Mouse (Mus musculus) left cerebral cortex, adult 2 months (tissue): ENCODE measurements at regions not wholly inside any gene's neighbourhood (a gene's known extent, or its start where the extent isn't known, plus 50 kb on each side); places are given as distances from the start of the nearest gene placed in this dataset.
A peak's percentile ranks its signal among the peaks of the same experiment; 100 is the strongest.

Experiments used
- DNase-seq, 2 experiments: peaks; one replicate each; pipeline ENCODE4 v3.0.0; 2021 to 2022; ENCODE audit warnings: low spot score in 2 of 2, mixed read lengths in 1 of 2; ENCODE audit errors: extremely low spot score in 1 of 2
- H3K27ac ChIP-seq: fragments of 200-600 bp; 2 replicates; pipeline ENCODE4 v1.8.1; 2022
- H3K4me3 ChIP-seq: fragments of 200-600 bp; 2 replicates; pipeline ENCODE4 v1.8.1; 2022
- CTCF ChIP-seq: fragments of 200-600 bp; IDR thresholded peaks from 2 replicates; pipeline ENCODE4 v1.8.1; 2022; ENCODE audit warnings: antibody characterized with exemption, mild to moderate bottlenecking, moderate library complexity
- intact Hi-C: fragments of 180-260 bp; cut with DNase I; formaldehyde crosslinking; loops from one replicate; pipeline ENCODE4 v1.15.1; 2025

- no peak for TF ChIP-seq CTCF
- Histone ChIP-seq H3K4me3 (no peak overlapping the region), H3K27ac (no peak overlapping the region)
- intact Hi-C loops, result no loop called here
- peak in 1 of 2 experiments; percentile 7 for DNase-seq
Measured at GRCm38 (mm10) chr3:148462791-148463190, 527.6 kb downstream of the Adgrl2 start.

- no peak for TF ChIP-seq CTCF
- Histone ChIP-seq H3K27ac (no peak overlapping the region), H3K4me3 (no peak overlapping the region)
- DNase-seq, result no peak
- intact Hi-C loops, result no loop called here
Measured at GRCm38 (mm10) chr3:148448888-148449287, 541.5 kb downstream of the Adgrl2 start.

- TF ChIP-seq CTCF, result no peak
- H3K4me3 ChIP-seq, result no peak overlapping the region
- no peak for DNase-seq
- intact Hi-C loops, result no loop called here
- H3K27ac ChIP-seq, result no peak overlapping the region
Measured at GRCm38 (mm10) chr3:148448465-148448864, 541.9 kb downstream of the Adgrl2 start.

GRCm38 (mm10) chr3:148446845-148447244 lies 543.5 kb downstream of the Adgrl2 start:
- H3K27ac ChIP-seq, result no peak overlapping the region
- TF ChIP-seq CTCF, result no peak
- H3K4me3 ChIP-seq, result no peak overlapping the region
- intact Hi-C loops, result no loop called here
- no peak for DNase-seq

GRCm38 (mm10) chr3:148443012-148443411 lies 547.3 kb downstream of the Adgrl2 start:
- intact Hi-C loops, result no loop called here

GRCm38 (mm10) chr3:148434033-148434432 lies 556.3 kb downstream of the Adgrl2 start:
- DNase-seq, result no peak
- Histone ChIP-seq H3K27ac (no peak overlapping the region), H3K4me3 (no peak overlapping the region)
- no peak for TF ChIP-seq CTCF
- intact Hi-C loops, result no loop called here

More at GRCm38 (mm10) chr3:148443012-148443411, 547.3 kb downstream of the Adgrl2 start:
- DNase-seq, result no peak
- Histone ChIP-seq H3K27ac (no peak overlapping the region), H3K4me3 (no peak overlapping the region)
- TF ChIP-seq CTCF, result no peak

- TF ChIP-seq CTCF, result no peak
- intact Hi-C loops, result no loop called here
Measured at GRCm38 (mm10) chr3:148429012-148429865, 561.1 kb downstream of the Adgrl2 start.

GRCm38 (mm10) chr3:148424089-148424488 lies 566.3 kb downstream of the Adgrl2 start:
- no peak for TF ChIP-seq CTCF
- no peak for DNase-seq
- H3K4me3 ChIP-seq, result no peak overlapping the region
- intact Hi-C loops, result no loop called here
- no peak overlapping the region for H3K27ac ChIP-seq

More at GRCm38 (mm10) chr3:148429012-148429865, 561.1 kb downstream of the Adgrl2 start:
- Histone ChIP-seq H3K4me3 (no peak overlapping the region), H3K27ac (no peak overlapping the region)
- DNase-seq, result no peak

- intact Hi-C loops, result no loop called here
- TF ChIP-seq CTCF, result no peak
Measured at GRCm38 (mm10) chr3:148423383-148423782, 567.0 kb downstream of the Adgrl2 start.

GRCm38 (mm10) chr3:148422720-148423119 lies 567.6 kb downstream of the Adgrl2 start:
- intact Hi-C loops, result no loop called here
- no peak overlapping the region for H3K27ac ChIP-seq
- no peak overlapping the region for H3K4me3 ChIP-seq
- TF ChIP-seq CTCF, result no peak
- no peak for DNase-seq

More at GRCm38 (mm10) chr3:148423383-148423782, 567.0 kb downstream of the Adgrl2 start:
- no peak overlapping the region for H3K27ac ChIP-seq
- no peak for DNase-seq
- no peak overlapping the region for H3K4me3 ChIP-seq

GRCm38 (mm10) chr3:148422205-148422604 lies 568.1 kb downstream of the Adgrl2 start:
- intact Hi-C loops, result no loop called here
- Histone ChIP-seq H3K4me3 (no peak overlapping the region), H3K27ac (no peak overlapping the region)
- TF ChIP-seq CTCF, result no peak
- no peak for DNase-seq

GRCm38 (mm10) chr3:148420303-148420702 lies 570.1 kb downstream of the Adgrl2 start:
- intact Hi-C loops, result no loop called here
- DNase-seq, result no peak
- TF ChIP-seq CTCF, result no peak
- no peak overlapping the region for H3K4me3 ChIP-seq
- H3K27ac ChIP-seq, result no peak overlapping the region

- no peak for TF ChIP-seq CTCF
- H3K27ac ChIP-seq, result no peak overlapping the region
- intact Hi-C loops, result no loop called here
- no peak for DNase-seq
- no peak overlapping the region for H3K4me3 ChIP-seq
Measured at GRCm38 (mm10) chr3:148419462-148420074, 570.8 kb downstream of the Adgrl2 start.
